Mouse (Mus musculus) MEL (cell line): ENCODE measurements around the gene 1810013L24Rik. TPM values are rescaled to one million over a fixed set of nuclear protein-coding genes. Genes with fewer than 3 reads are reported as not detected.
A peak's percentile ranks its signal among the peaks of the same experiment; 100 is the strongest.

Experiments used
- DNase-seq: peaks from one replicate; pipeline ENCODE4 v3.0.0; 2011; ENCODE audit warnings: low read depth, low spot score
- H3K27ac ChIP-seq: 2 replicates; pipeline ENCODE4 v1.5.1; 2012; ENCODE audit warnings: low read depth, mild to moderate bottlenecking, control low read depth, low read length, moderate library complexity; ENCODE audit not compliant: control insufficient read depth
- H3K27me3 ChIP-seq, 2 experiments: fragments of 150-350 bp in 1 of 2; sonication (generic) in 1 of 2; 2 replicates each; pipeline ENCODE4 v1.6.1; 2012; ENCODE audit warnings: low read length in 2 of 2, mild to moderate bottlenecking in 2 of 2, improper control_type of control experiment in 1 of 2, moderate library complexity in 1 of 2; ENCODE audit not compliant: insufficient read depth in 2 of 2, control insufficient read depth in 1 of 2
- H3K36me3 ChIP-seq, 2 experiments: 2 replicates each; pipeline ENCODE4 v1.6.1; 2012 to 2014; ENCODE audit warnings: low read length in 2 of 2, improper control_type of control experiment in 1 of 2, inconsistent platforms in 1 of 2, mild to moderate bottlenecking in 1 of 2; ENCODE audit not compliant: insufficient read depth in 2 of 2, control insufficient read depth in 1 of 2
- H3K4me1 ChIP-seq, 2 experiments: fragments of 150-350 bp in 1 of 2; sonication (generic) in 1 of 2; 2 replicates each; pipeline ENCODE4 v1.6.1; 2012; ENCODE audit warnings: low read length in 2 of 2, improper control_type of control experiment in 1 of 2, mild to moderate bottlenecking in 1 of 2; ENCODE audit not compliant: insufficient read depth in 2 of 2, control insufficient read depth in 1 of 2
- H3K4me3 ChIP-seq, 2 experiments: fragments of 150-350 bp in 1 of 2; sonication (generic) in 1 of 2; 2 replicates each; pipeline ENCODE4 v1.5.1; 2012; ENCODE audit warnings: low read depth in 2 of 2, low read length in 2 of 2, mild to moderate bottlenecking in 2 of 2, moderate library complexity in 2 of 2, control low read depth in 1 of 2, improper control_type of control experiment in 1 of 2; ENCODE audit not compliant: control insufficient read depth in 1 of 2, insufficient read depth in 1 of 2
- H3K79me2 ChIP-seq: 2 replicates; pipeline ENCODE4 v1.6.1; 2012; ENCODE audit warnings: mild to moderate bottlenecking, low read length, moderate library complexity; ENCODE audit not compliant: control insufficient read depth, poor library complexity, insufficient read depth
- H3K9ac ChIP-seq: 2 replicates; pipeline ENCODE4 v1.6.1; 2012; ENCODE audit warnings: low read depth, mild to moderate bottlenecking, control low read depth, low read length, moderate library complexity; ENCODE audit not compliant: control insufficient read depth, poor library complexity, severe bottlenecking
- H3K9me3 ChIP-seq: fragments of 150-350 bp; sonication (generic); replicated peaks from 2 replicates; pipeline ENCODE4 v1.6.1; 2012; ENCODE audit warnings: mild to moderate bottlenecking, low read length, improper control_type of control experiment, moderate library complexity; ENCODE audit not compliant: insufficient read depth
- CHD1 ChIP-seq: IDR thresholded peaks from 2 replicates; pipeline ENCODE4 v1.6.1; 2012; ENCODE audit warnings: low read depth, mild to moderate bottlenecking, inconsistent platforms, low read length, improper control_type of control experiment
- ELF1 ChIP-seq: IDR thresholded peaks from 2 replicates; pipeline ENCODE4 v1.6.1; 2014; ENCODE audit warnings: low read depth, mild to moderate bottlenecking, inconsistent platforms, low read length, improper control_type of control experiment, moderate library complexity
- EP300 ChIP-seq, 2 experiments: IDR thresholded peaks; 2 replicates each; pipeline ENCODE4 v1.6.1; 2011; ENCODE audit warnings: improper control_type of control experiment in 2 of 2, low read length in 2 of 2, low read depth in 1 of 2, mild to moderate bottlenecking in 1 of 2
- ETS1 ChIP-seq: IDR thresholded peaks from 2 replicates; pipeline ENCODE4 v1.6.1; 2012; ENCODE audit warnings: low read depth, mild to moderate bottlenecking, inconsistent platforms, low read length, improper control_type of control experiment, moderate library complexity
- GABPA ChIP-seq: IDR thresholded peaks from 2 replicates; pipeline ENCODE4 v1.6.1; 2012; ENCODE audit warnings: low read depth, mild to moderate bottlenecking, inconsistent platforms, low read length, improper control_type of control experiment, moderate library complexity
- GATA1 ChIP-seq: IDR thresholded peaks from 2 replicates; pipeline ENCODE4 v1.6.1; 2011; ENCODE audit warnings: low read depth, low read length, improper control_type of control experiment
- JUND ChIP-seq: IDR thresholded peaks from 2 replicates; pipeline ENCODE4 v1.6.1; 2011; ENCODE audit warnings: low read depth, mild to moderate bottlenecking, improper control_type of control experiment, low read length
- KAT2A ChIP-seq: conservative IDR thresholded peaks from 2 replicates; pipeline ENCODE4 v1.6.1; 2012; ENCODE audit warnings: low read depth, low read length, improper control_type of control experiment, inconsistent platforms
- MAFK ChIP-seq: IDR thresholded peaks from 2 replicates; pipeline ENCODE4 v1.6.1; 2011; ENCODE audit warnings: low read depth, mild to moderate bottlenecking, low read length, improper control_type of control experiment, borderline replicate concordance
- MAX ChIP-seq: IDR thresholded peaks from 2 replicates; pipeline ENCODE4 v1.6.1; 2011; ENCODE audit warnings: low read length, improper control_type of control experiment
- MAZ ChIP-seq: IDR thresholded peaks from 2 replicates; pipeline ENCODE4 v1.6.1; 2012; ENCODE audit warnings: low read depth, mild to moderate bottlenecking, inconsistent platforms, low read length, improper control_type of control experiment
- MEF2A ChIP-seq: IDR thresholded peaks from 2 replicates; pipeline ENCODE4 v1.6.1; 2014; ENCODE audit warnings: low read depth, mild to moderate bottlenecking, inconsistent platforms, low read length, improper control_type of control experiment; ENCODE audit not compliant: poor library complexity, insufficient replicate concordance, severe bottlenecking; ENCODE audit errors: extremely low read depth
- MXI1 ChIP-seq: IDR thresholded peaks from 2 replicates; pipeline ENCODE4 v1.6.1; 2011; ENCODE audit warnings: mild to moderate bottlenecking, low read depth, low read length, improper control_type of control experiment
- MYC ChIP-seq: IDR thresholded peaks from 2 replicates; pipeline ENCODE4 v1.6.1; 2011; ENCODE audit warnings: low read depth, mild to moderate bottlenecking, low read length, improper control_type of control experiment, moderate library complexity
- NELFE ChIP-seq: IDR thresholded peaks from 2 replicates; pipeline ENCODE4 v1.6.1; 2011; ENCODE audit warnings: low read depth, low read length, improper control_type of control experiment
- POLR2A ChIP-seq, 2 experiments: IDR thresholded peaks; 2 replicates each; pipeline ENCODE4 v1.6.1; 2011 to 2012; ENCODE audit warnings: low read length in 2 of 2, mild to moderate bottlenecking in 2 of 2, control low read depth in 1 of 2, improper control_type of control experiment in 1 of 2, low read depth in 1 of 2, moderate library complexity in 1 of 2; ENCODE audit not compliant: control insufficient read depth in 1 of 2, insufficient read depth in 1 of 2, poor library complexity in 1 of 2
- RCOR1 ChIP-seq: IDR thresholded peaks from 2 replicates; pipeline ENCODE4 v1.6.1; 2012; ENCODE audit warnings: low read depth, mild to moderate bottlenecking, inconsistent platforms, low read length, improper control_type of control experiment
- SIN3A ChIP-seq: IDR thresholded peaks from 2 replicates; pipeline ENCODE4 v1.6.1; 2012; ENCODE audit warnings: low read length, improper control_type of control experiment, inconsistent platforms
- SMC3 ChIP-seq: IDR thresholded peaks from 2 replicates; pipeline ENCODE4 v1.6.1; 2011; ENCODE audit warnings: low read depth, low read length, improper control_type of control experiment
- TAL1 ChIP-seq: IDR thresholded peaks from 2 replicates; pipeline ENCODE4 v1.6.1; 2012; ENCODE audit warnings: mild to moderate bottlenecking, inconsistent platforms, low read length, moderate library complexity, mixed read lengths
- TBP ChIP-seq: IDR thresholded peaks from 2 replicates; pipeline ENCODE4 v1.8.0; 2011; ENCODE audit warnings: low read depth, low read length, improper control_type of control experiment
- TCF12 ChIP-seq: IDR thresholded peaks from 2 replicates; pipeline ENCODE4 v1.6.1; 2014; ENCODE audit warnings: low read depth, mild to moderate bottlenecking, inconsistent platforms, low read length, improper control_type of control experiment, moderate library complexity
- USF1 ChIP-seq: IDR thresholded peaks from 2 replicates; pipeline ENCODE4 v1.6.1; 2014; ENCODE audit warnings: low read depth, mild to moderate bottlenecking, inconsistent platforms, low read length, improper control_type of control experiment, moderate library complexity
- USF2 ChIP-seq, 2 experiments: IDR thresholded peaks; 2 replicates each; pipeline ENCODE4 v1.6.1; 2011 to 2012; ENCODE audit warnings: improper control_type of control experiment in 2 of 2, low read length in 2 of 2, borderline replicate concordance in 1 of 2, inconsistent platforms in 1 of 2, low read depth in 1 of 2, mild to moderate bottlenecking in 1 of 2; ENCODE audit not compliant: insufficient read depth in 1 of 2
- ZC3H11A ChIP-seq: IDR thresholded peaks from 2 replicates; pipeline ENCODE4 v1.6.1; 2012; ENCODE audit warnings: low read depth, mild to moderate bottlenecking, inconsistent platforms, low read length, improper control_type of control experiment
- polyA plus RNA-seq, 2 experiments: library from polyadenylated mRNA; stranded (reverse) in 1 of 2; unstranded in 1 of 2; fragments of >175 nt in 1 of 2; fragments of >200 nt in 1 of 2; gene quantifications; 2 replicates each; pipeline versions ENCODE4 v1.2.1 to v1.2.4; 2012; ENCODE audit warnings: low replicate concordance in 2 of 2, low read depth in 1 of 2; ENCODE audit not compliant: insufficient read length in 2 of 2, insufficient read depth in 1 of 2, missing spikeins in 1 of 2
- total RNA-seq: library from RNA; depleted of rRNA; stranded (reverse); fragments of 300-350 nt; gene quantifications from 2 replicates; pipeline ENCODE4 v1.2.3, GENCODE M21; 2012

Gene 1810013L24Rik
- total and polyA plus RNA-seq, 3 experiments, result 27.6 to 154 (median 29.9) TPM

GRCm38 (mm10) chr16:8810399-8811127, 19.3 kb upstream of the 1810013L24Rik start:
- Histone ChIP-seq H3K79me2 (no peaks in the 10 kb centered on the region), H3K4me3 (0 out of 4 replicates have a peak overlapping the region, but pooled peaks of 1 of the 2 experiments have one; percentile 8), H3K27ac (peak overlapping the region; percentile 55), H3K27me3 (no peaks in the 10 kb centered on the region), H3K36me3 (peaks cover 0 to 10% of the 10 kb centered on the region in 2 experiments; a peak in 2 of 4 replicates), H3K9ac (peak overlapping the region; percentile 41), H3K9me3 (no peaks in the 10 kb centered on the region), H3K4me1 (peaks cover 3 to 12% of the 10 kb centered on the region in 2 experiments)
- TF ChIP-seq NELFE (peak; percentile 29; the same call in 1 of the 2 replicates), TBP (0 out of 2 replicates have a peak, but pooled peaks have one; percentile 45), POLR2A (IDR thresholded peaks at IDR 0.05; ENCODE audit: control insufficient read depth in 1 of 2, insufficient read depth in 1 of 2, low read depth in 1 of 2, low read length in 2 of 2, poor library complexity in 1 of 2) (peak in 1 of 2 experiments; percentile 53; a peak in 1 of 4 replicates), GATA1 (no peak), GABPA (peak; percentile 83), MYC (peak; percentile 77), EP300 (IDR thresholded peaks at IDR 0.05; ENCODE audit: low read depth in 1 of 2, low read length in 2 of 2) (peak; percentile 59 to 64), SIN3A (peak; percentile 33; the same call in 1 of the 2 replicates), MAFK (peak; percentile 89), MAX (peak; percentile 74), ETS1 (peak; percentile 76), USF1 (peak; percentile 85), MXI1 (peak; percentile 80), ELF1 (no peak), KAT2A (no peak), MEF2A (no peak), USF2 (IDR thresholded peaks at IDR 0.05; ENCODE audit: borderline replicate concordance in 1 of 2, insufficient read depth in 1 of 2, low read depth in 1 of 2, low read length in 2 of 2) (0 out of 4 replicates have a peak, but pooled peaks of 1 of the 2 experiments have one; percentile 19), JUND (peak; percentile 85; the same call in 1 of the 2 replicates), SMC3 (no peak)
- DNase-seq, result peak; percentile 89

- Histone ChIP-seq H3K27me3 (no peaks in the 10 kb centered on the region), H3K4me3 (no peak overlapping the region), H3K36me3 (peaks cover 0 to 2% of the 10 kb centered on the region in 2 experiments; a peak in 1 of 4 replicates), H3K4me1 (peaks cover 8 to 11% of the 10 kb centered on the region in 2 experiments; a peak in 2 of 4 replicates), H3K79me2 (no peaks in the 10 kb centered on the region), H3K27ac (no peak overlapping the region), H3K9me3 (no peaks in the 10 kb centered on the region), H3K9ac (no peak overlapping the region)
- no peak for DNase-seq
- no peak for TF ChIP-seq CHD1
- TF ChIP-seq SIN3A, result no peak
- TF ChIP-seq GATA1, result no peak
- no peak for TF ChIP-seq RCOR1
- TF ChIP-seq USF2 (IDR thresholded peaks at IDR 0.05; ENCODE audit: borderline replicate concordance in 1 of 2, insufficient read depth in 1 of 2, low read depth in 1 of 2, low read length in 2 of 2), result no peak
- TF ChIP-seq JUND, result no peak
- no peak for TF ChIP-seq EP300 (IDR thresholded peaks at IDR 0.05; ENCODE audit: low read depth in 1 of 2, low read length in 2 of 2)
- TF ChIP-seq ELF1, result no peak
- no peak for TF ChIP-seq TCF12
- TF ChIP-seq TAL1, result no peak
- no peak for TF ChIP-seq MEF2A
- no peak for TF ChIP-seq ZC3H11A
- no peak for TF ChIP-seq MAZ
Observed at GRCm38 (mm10) chr16:8817872-8818271, 12.0 kb upstream of the 1810013L24Rik start.
